Comparison of ENCODE assay signal across 15 mouse cellular contexts in the genomic region with DNA sequence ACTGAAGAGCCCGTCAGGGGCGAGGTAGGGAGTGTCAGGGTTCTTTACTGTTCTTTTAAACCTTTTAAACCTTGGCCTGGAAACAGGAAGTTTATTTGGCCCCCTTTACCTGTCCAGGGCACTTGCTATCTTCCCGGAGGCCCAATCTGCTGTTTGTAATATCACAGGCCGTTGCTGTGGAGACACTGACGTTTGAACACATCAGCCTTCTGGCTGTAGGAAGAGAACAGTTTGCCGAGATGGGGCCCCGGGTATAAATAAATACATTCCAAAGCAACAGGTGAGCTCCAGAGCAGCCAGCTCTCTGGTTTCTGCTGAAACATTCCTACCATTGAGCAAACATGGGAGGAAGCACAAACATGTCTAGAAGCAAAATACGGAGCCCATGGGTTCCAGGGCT.
DNase-seq lines count a peak whose midpoint lies in the region; ATAC-seq lines count a peak whose summit lies in the region.
"Had no signal": no experiment of that assay in that cellular context is flagged by ENCODE, and none has a peak within 500 bp of the region (broad histone marks: within the 10 kb centered on the region; RNA-seq: fewer than 3 reads in every experiment).

No protein-coding gene starts in this region.

- 80% methylated on average over 8 of the region's 8 CpGs for WGBS in hindbrain, embryonic 10.5 days
- 81% methylated on average over 8 of the region's 8 CpGs for WGBS in hindbrain, embryonic 12.5 days

- peak overlapping the region; percentile 60 for H3K27ac ChIP-seq in hindbrain, embryonic 10.5 days
- H3K27ac ChIP-seq in hindbrain, embryonic 12.5 days = no peak overlapping the region
- H3K27ac ChIP-seq: embryonic facial prominence, embryonic 12.5 days; heart, embryonic 15.5 days; hindbrain, embryonic 14.5 days; liver, embryonic 12.5 days; midbrain, embryonic 15.5 days had no signal

- H3K36me3 ChIP-seq in hindbrain, embryonic 10.5 days = no peaks in the 10 kb centered on the region
- H3K36me3 ChIP-seq in hindbrain, embryonic 12.5 days = no peaks in the 10 kb centered on the region
- H3K36me3 ChIP-seq: embryonic facial prominence, embryonic 12.5 days; heart, embryonic 15.5 days; liver, embryonic 12.5 days; midbrain, embryonic 15.5 days had no signal

- peaks cover 44% of the 10 kb centered on the region for H3K4me1 ChIP-seq in hindbrain, embryonic 10.5 days (replicated peaks)
- H3K4me1 ChIP-seq in hindbrain, embryonic 12.5 days = peaks cover 4% of the 10 kb centered on the region; the same call in 1 of the 2 replicates
- H3K4me1 ChIP-seq: midbrain, embryonic 15.5 days had no signal

- H3K4me3 ChIP-seq in hindbrain, embryonic 10.5 days = no peak overlapping the region
- no peak overlapping the region for H3K4me3 ChIP-seq in hindbrain, embryonic 12.5 days
- H3K4me3 ChIP-seq: embryonic facial prominence, embryonic 12.5 days; heart, embryonic 15.5 days; liver, embryonic 12.5 days; midbrain, embryonic 15.5 days had no signal

- H3K4me2 ChIP-seq in hindbrain, embryonic 12.5 days (replicated peaks) = no peak overlapping the region
- H3K4me2 ChIP-seq: embryonic facial prominence, embryonic 12.5 days; heart, embryonic 15.5 days; hindbrain, embryonic 14.5 days; liver, embryonic 12.5 days; midbrain, embryonic 15.5 days had no signal

- no peak overlapping the region for H3K9ac ChIP-seq in hindbrain, embryonic 12.5 days
- H3K9ac ChIP-seq: embryonic facial prominence, embryonic 12.5 days; heart, embryonic 15.5 days; hindbrain, embryonic 14.5 days; liver, embryonic 12.5 days; midbrain, embryonic 15.5 days had no signal

- DNase-seq in hindbrain, embryonic 10.5 days (ENCODE audit: low spot score) = no peak
- peak; percentile 55 for DNase-seq in urinary bladder, postnatal 14 days (ENCODE audit: low spot score)
- DNase-seq in urinary bladder, postnatal 36 days (ENCODE audit: low spot score in 2 of 2) = no peak
- peak; percentile 30 for DNase-seq in lung, postnatal 14 days
- DNase-seq in yolk sac, embryonic 10.5 days (ENCODE audit: low spot score) = no peak
- DNase-seq in adrenal gland, adult 8-10 months = no peak
- DNase-seq: cerebellum, adult 11-12 months; kidney, adult 8-10 months had no signal

- peaks cover 27% of the 10 kb centered on the region for H3K27me3 ChIP-seq in hindbrain, embryonic 10.5 days (ENCODE audit: insufficient read depth, poor library complexity, severe bottlenecking)
- H3K27me3 ChIP-seq in hindbrain, embryonic 12.5 days = peaks cover 12% of the 10 kb centered on the region
- H3K27me3 ChIP-seq: midbrain, embryonic 15.5 days; Patski had no signal

- ATAC-seq in hindbrain, embryonic 12.5 days (ENCODE audit: low FRiP score) = no peak
- ATAC-seq: liver, embryonic 12.5 days; midbrain, embryonic 15.5 days; Patski had no signal

- H3K9me3 ChIP-seq in hindbrain, embryonic 10.5 days = peaks cover 8% of the 10 kb centered on the region; the same call in 1 of the 2 replicates
- H3K9me3 ChIP-seq in hindbrain, embryonic 12.5 days (replicated peaks) = no peaks in the 10 kb centered on the region
- H3K9me3 ChIP-seq: embryonic facial prominence, embryonic 12.5 days; heart, embryonic 15.5 days; liver, embryonic 12.5 days; midbrain, embryonic 15.5 days had no signal

Comparison
In these comparisons a context has a peak if more than half of its experiments do, and no peak if none do; other contexts are left out.
1. DNase-seq: peak in urinary bladder, postnatal 14 days (single experiment) and lung, postnatal 14 days (single experiment); none in hindbrain, embryonic 10.5 days (single experiment), urinary bladder, postnatal 36 days (0 of 2), yolk sac, embryonic 10.5 days (single experiment) and adrenal gland, adult 8-10 months (single experiment).